Mouse (Mus musculus): ENCODE measurements around the gene Rimbp3.

GRCm38 (mm10) chr16:17234916-17235665, 26.7 kb downstream of the Rimbp3 start:
- TF ChIP-seq ZNF384 (IDR thresholded peaks at IDR 0.05; ENCODE audit: low read depth, low read length) (no peak), HCFC1 (IDR thresholded peaks at IDR 0.05; ENCODE audit: borderline replicate concordance, insufficient read depth, low read length) (no peak), ZC3H11A (IDR thresholded peaks at IDR 0.05; ENCODE audit: borderline replicate concordance, low read depth, low read length) (no peak)

Data from ES-E14 (cell line).